Mouse (Mus musculus): Measurements from ENCODE around the gene Rps6ka5. TPM values are rescaled to one million over a fixed set of nuclear protein-coding genes. Genes with fewer than 3 reads are reported as not detected.
A peak's percentile ranks its signal among the peaks of the same experiment; 100 is the strongest.

Gene Rps6ka5
- polyA plus RNA-seq, 1 experiment from 2014 or later, result 1.6 TPM

DNA sequence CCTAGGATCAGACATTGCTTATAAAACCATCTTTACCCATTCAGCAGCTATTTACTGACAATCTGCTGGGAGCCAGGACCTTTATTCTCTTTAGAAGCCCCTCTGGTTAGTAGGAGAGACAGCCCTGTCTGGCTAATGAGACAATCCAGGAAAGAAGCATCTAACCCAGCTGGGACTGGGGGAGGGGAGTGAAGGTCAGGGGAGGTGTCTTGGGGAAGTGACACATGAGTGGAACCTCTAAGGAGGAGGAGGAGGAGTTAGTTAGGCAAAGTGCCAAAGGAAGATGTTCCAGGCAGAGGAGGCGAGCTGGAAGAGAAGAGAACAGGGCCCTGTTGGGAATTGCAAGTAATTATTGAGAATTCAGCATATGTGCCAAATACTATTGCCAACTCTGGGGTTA lies 26.9 kb upstream of the Rps6ka5 start:
- ATAC-seq (ENCODE audit: insufficient read depth), result no peak
- H3K4me2 ChIP-seq, result no peak overlapping the region
- no peaks in the 10 kb centered on the region for H3K27me3 ChIP-seq
- no peak overlapping the region for H3K9ac ChIP-seq
- no peaks in the 10 kb centered on the region for H3K9me3 ChIP-seq (replicated peaks)
- no peak overlapping the region for H3K27ac ChIP-seq (replicated peaks)
- no peaks in the 10 kb centered on the region for H3K36me3 ChIP-seq (replicated peaks)
- 56% methylated on average over 1 of the region's 1 CpGs for WGBS (ENCODE audit: insufficient replicate concordance)
- no peak overlapping the region for H3K4me3 ChIP-seq (replicated peaks)
- no peaks in the 10 kb centered on the region for H3K4me1 ChIP-seq (replicated peaks)

DNA sequence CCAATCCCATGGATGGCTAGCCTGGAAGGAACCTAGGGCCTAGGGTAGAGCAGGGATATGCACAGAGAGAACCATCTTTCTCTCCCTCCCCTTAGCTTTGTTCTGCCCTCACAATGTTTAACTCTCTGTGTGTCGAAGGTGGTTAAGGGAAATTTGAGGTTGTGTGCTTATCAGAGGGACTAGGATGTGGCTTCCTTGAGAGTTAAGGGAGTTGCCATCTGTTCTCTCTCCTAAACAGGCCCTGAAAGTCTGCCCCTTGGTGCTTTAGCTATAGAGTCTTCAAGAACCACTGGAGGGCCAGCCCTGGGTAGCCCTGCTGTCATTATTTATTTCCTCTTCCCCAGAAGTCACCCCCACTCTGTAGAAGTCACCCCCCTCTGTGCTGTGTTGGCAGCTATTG lies 26.2 kb upstream of the Rps6ka5 start:
- Histone ChIP-seq H3K4me1 (replicated peaks) (no peaks in the 10 kb centered on the region), H3K9me3 (replicated peaks) (no peaks in the 10 kb centered on the region), H3K4me2 (no peak overlapping the region), H3K4me3 (replicated peaks) (no peak overlapping the region), H3K27ac (replicated peaks) (no peak overlapping the region), H3K36me3 (replicated peaks) (no peaks in the 10 kb centered on the region), H3K9ac (no peak overlapping the region), H3K27me3 (no peaks in the 10 kb centered on the region)
- WGBS (ENCODE audit: insufficient replicate concordance), result 12% methylated on average over 1 of the region's 1 CpGs
- ATAC-seq (ENCODE audit: insufficient read depth), result no peak

DNA sequence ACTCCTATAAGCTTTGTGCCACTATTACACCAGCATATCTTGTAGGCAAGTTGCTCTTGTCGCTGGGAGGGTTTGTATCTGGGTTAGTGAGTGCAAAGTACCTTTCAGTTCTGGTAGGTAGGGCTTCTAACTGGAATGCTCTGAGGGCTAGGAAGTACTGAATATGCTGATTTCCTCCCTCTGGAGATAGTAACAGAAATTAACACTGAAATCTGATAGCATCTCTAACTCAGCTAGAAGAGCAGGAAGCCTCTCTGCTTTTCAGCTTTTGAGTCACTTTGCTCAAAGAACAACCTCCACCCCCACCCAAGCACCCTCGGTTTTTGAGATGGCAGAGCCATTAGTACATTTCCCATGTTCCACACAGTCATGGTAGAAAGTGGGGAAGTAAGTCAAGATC lies 15.7 kb upstream of the Rps6ka5 start:
- H3K36me3 ChIP-seq (replicated peaks), result no peaks in the 10 kb centered on the region
- 44% methylated on average over 2 of the region's 2 CpGs for whole genome bisulfite sequencing (ENCODE audit: insufficient replicate concordance)
- H3K4me1 ChIP-seq (replicated peaks), result no peaks in the 10 kb centered on the region
- H3K4me3 ChIP-seq (replicated peaks), result no peak overlapping the region
- no peaks in the 10 kb centered on the region for H3K27me3 ChIP-seq
- H3K9ac ChIP-seq, result no peak overlapping the region
- no peak overlapping the region for H3K27ac ChIP-seq (replicated peaks)
- ATAC-seq (ENCODE audit: insufficient read depth), result no peak
- no peaks in the 10 kb centered on the region for H3K9me3 ChIP-seq (replicated peaks)
- no peak overlapping the region for H3K4me2 ChIP-seq

DNA sequence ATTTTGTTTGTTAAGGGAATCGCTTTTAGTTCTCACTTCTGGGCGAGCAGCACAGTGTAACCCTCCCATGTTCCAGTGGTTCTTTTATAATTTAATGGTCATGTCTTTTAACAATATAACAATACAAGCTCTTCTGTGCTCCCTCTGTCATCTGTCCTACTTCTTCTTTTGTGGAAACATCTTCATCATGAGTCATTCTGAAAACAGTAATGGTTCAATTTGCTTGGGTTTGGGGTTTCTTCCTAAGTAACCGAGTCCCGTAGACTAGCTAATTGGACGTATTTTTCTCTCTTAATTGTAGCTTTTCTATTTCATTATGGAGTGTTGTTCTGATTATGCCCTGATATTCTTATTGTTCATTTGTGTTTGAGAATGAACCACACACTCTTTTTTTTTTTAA lies 13.5 kb upstream of the Rps6ka5 start:
- ATAC-seq (ENCODE audit: insufficient read depth), result no peak
- H3K27me3 ChIP-seq, result no peaks in the 10 kb centered on the region
- no peaks in the 10 kb centered on the region for H3K36me3 ChIP-seq (replicated peaks)
- H3K4me1 ChIP-seq (replicated peaks), result no peaks in the 10 kb centered on the region
- H3K9ac ChIP-seq, result no peak overlapping the region
- no peak overlapping the region for H3K4me2 ChIP-seq
- 64% methylated on average over 5 of the region's 5 CpGs for WGBS (ENCODE audit: insufficient replicate concordance)
- H3K4me3 ChIP-seq (replicated peaks), result no peak overlapping the region
- no peak overlapping the region for H3K27ac ChIP-seq (replicated peaks)
- H3K9me3 ChIP-seq (replicated peaks), result no peaks in the 10 kb centered on the region

- WGBS (ENCODE audit: insufficient replicate concordance), result 64% methylated on average over 4 of the region's 4 CpGs
- no peak for ATAC-seq (ENCODE audit: insufficient read depth)
- Histone ChIP-seq H3K4me1 (replicated peaks) (no peaks in the 10 kb centered on the region), H3K36me3 (replicated peaks) (no peaks in the 10 kb centered on the region), H3K27ac (replicated peaks) (no peak overlapping the region), H3K4me3 (replicated peaks) (no peak overlapping the region), H3K4me2 (no peak overlapping the region), H3K27me3 (no peaks in the 10 kb centered on the region), H3K9ac (no peak overlapping the region), H3K9me3 (replicated peaks) (no peaks in the 10 kb centered on the region)
Measured at GRCm38 (mm10) chr12:100739011-100739570, 12.3 kb upstream of the Rps6ka5 start.

DNA sequence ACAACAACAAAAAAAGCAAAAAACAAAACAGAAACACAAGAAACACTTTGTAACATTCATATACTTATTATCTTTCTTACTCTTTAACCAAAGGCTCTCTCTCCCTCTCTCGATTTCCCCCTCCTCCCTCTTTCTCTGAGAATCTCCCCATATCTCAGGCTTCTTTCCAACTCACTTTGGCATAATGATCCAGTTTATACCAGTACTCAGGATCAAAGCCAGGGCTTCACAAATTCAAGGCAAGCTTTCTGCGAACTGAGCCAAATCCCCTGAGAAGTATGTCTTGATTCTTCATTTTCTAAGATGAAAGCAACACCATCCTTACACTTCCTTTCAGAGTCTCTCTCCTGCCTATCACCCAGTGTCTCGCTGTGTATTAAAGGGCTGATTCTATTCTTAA lies 11.7 kb upstream of the Rps6ka5 start:
- H3K4me2 ChIP-seq, result no peak overlapping the region
- no peaks in the 10 kb centered on the region for H3K4me1 ChIP-seq (replicated peaks)
- no peaks in the 10 kb centered on the region for H3K9me3 ChIP-seq (replicated peaks)
- H3K27me3 ChIP-seq, result no peaks in the 10 kb centered on the region
- H3K36me3 ChIP-seq (replicated peaks), result no peaks in the 10 kb centered on the region
- no peak overlapping the region for H3K27ac ChIP-seq (replicated peaks)
- WGBS (ENCODE audit: insufficient replicate concordance), result 60% methylated on average over 3 of the region's 3 CpGs
- H3K9ac ChIP-seq, result no peak overlapping the region
- no peak for ATAC-seq (ENCODE audit: insufficient read depth)
- no peak overlapping the region for H3K4me3 ChIP-seq (replicated peaks)

DNA sequence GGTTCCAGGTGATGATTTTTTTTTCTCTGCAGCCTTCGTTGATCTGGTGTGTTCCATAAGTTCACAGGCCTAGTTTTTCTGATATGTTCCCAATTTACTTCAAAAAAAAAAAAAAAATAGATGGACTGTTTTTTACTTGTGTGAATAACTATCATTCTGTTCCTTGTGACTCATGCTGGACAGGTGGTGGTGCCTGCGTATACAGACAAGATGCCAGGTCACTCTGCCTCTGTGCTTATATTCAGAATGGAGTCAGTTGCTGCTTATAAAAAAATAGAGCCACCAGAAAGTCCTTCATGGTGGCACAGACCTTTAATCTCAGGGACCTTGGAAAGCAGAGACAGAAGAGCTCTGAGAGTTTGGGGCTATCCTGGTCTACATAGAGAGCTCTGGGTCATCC lies 8.8 kb upstream of the Rps6ka5 start:
- Histone ChIP-seq H3K4me3 (replicated peaks) (no peak overlapping the region), H3K4me1 (replicated peaks) (no peaks in the 10 kb centered on the region; the same call in 1 of the 2 replicates), H3K4me2 (no peak overlapping the region), H3K9me3 (replicated peaks) (no peaks in the 10 kb centered on the region), H3K36me3 (replicated peaks) (no peaks in the 10 kb centered on the region), H3K9ac (no peak overlapping the region), H3K27me3 (no peaks in the 10 kb centered on the region), H3K27ac (replicated peaks) (no peak overlapping the region)
- WGBS (ENCODE audit: insufficient replicate concordance), result 79% methylated on average over 2 of the region's 2 CpGs
- ATAC-seq (ENCODE audit: insufficient read depth), result no peak

- no peak overlapping the region for H3K4me3 ChIP-seq (replicated peaks)
- H3K27me3 ChIP-seq, result no peaks in the 10 kb centered on the region
- H3K9me3 ChIP-seq (replicated peaks), result no peaks in the 10 kb centered on the region
- no peak overlapping the region for H3K9ac ChIP-seq
- H3K36me3 ChIP-seq (replicated peaks), result no peaks in the 10 kb centered on the region
- H3K4me1 ChIP-seq (replicated peaks), result no peaks in the 10 kb centered on the region; the same call in 1 of the 2 replicates
- no peak overlapping the region for H3K27ac ChIP-seq (replicated peaks)
- no peak overlapping the region for H3K4me2 ChIP-seq
- no peak for ATAC-seq (ENCODE audit: insufficient read depth)
- 61% methylated on average over 5 of the region's 5 CpGs for WGBS (ENCODE audit: insufficient replicate concordance)
Measured at GRCm38 (mm10) chr12:100735156-100735555, 8.4 kb upstream of the Rps6ka5 start.

DNA sequence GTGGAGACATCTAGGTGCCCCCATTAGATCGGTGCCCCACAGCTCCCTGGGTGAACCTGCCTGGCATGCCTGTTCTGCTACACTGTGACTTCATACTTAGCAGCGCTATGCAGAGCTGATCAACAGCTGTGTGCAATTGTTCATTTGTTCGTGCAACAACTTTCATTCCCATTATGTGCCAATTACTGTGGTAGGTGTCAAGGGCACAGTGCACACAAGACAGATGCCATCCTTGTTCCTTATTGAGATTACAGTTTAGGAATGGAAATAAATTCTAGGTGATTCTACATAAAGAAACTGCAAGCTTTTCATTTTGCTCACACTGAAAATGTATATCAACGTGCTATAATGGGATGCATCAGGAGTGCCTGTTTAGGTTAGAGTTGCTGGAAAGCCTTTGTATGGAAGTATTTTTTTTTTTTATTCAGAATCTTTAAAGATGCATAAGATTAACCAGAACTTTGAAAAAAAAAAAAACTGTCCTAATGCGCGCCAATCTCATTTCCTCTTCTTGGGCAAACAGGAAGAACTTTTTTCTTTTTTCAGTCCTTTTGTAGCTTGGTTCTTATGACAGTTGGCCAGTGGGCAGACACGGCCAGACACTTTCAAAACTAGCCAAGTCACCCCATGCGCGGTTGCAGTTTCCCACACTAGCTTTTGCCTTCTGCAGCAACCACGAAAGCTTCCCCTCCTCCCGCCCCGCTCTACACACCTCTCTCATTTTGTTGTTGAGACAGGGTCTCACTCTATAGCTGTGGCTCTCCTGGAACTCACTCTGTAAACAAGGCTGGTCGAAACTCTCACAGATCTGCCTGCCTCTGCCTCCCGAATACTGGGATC lies 2.1 kb upstream of the Rps6ka5 start:
- Histone ChIP-seq H3K4me1 (replicated peaks) (peaks cover 19% of the 10 kb centered on the region), H3K4me2 (peak overlapping the region; percentile 44), H3K27me3 (no peaks in the 10 kb centered on the region), H3K27ac (replicated peaks) (no peak overlapping the region), H3K4me3 (replicated peaks) (no peak overlapping the region), H3K9me3 (replicated peaks) (no peaks in the 10 kb centered on the region), H3K36me3 (replicated peaks) (no peaks in the 10 kb centered on the region), H3K9ac (no peak overlapping the region)
- 17% methylated on average over 14 of the region's 14 CpGs for WGBS (ENCODE audit: insufficient replicate concordance)
- ATAC-seq (ENCODE audit: insufficient read depth), result no peak

DNA sequence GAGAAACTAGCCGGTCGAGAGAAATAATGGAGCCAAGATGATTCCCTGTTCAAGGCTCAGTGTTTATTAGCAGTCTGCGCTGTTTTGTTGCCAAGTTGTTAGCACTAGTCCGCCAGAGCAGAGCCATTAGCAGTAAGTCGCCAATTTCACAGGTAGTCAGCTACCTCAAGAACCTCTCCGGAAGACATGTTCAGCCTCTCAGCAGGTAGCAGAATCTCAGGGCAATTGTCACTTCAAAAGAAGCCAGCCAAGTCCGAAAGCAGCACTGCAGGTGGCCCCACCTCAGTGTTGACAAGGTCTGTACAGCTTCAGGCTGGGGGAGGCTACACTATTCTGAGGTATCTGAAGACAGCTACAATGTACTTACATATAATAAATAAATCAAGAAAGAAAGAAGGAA lies 1.1 kb upstream of the Rps6ka5 start:
- Histone ChIP-seq H3K4me3 (replicated peaks) (no peak overlapping the region), H3K4me2 (no peak overlapping the region), H3K27ac (replicated peaks) (no peak overlapping the region), H3K4me1 (replicated peaks) (peaks cover 29% of the 10 kb centered on the region), H3K27me3 (no peaks in the 10 kb centered on the region), H3K36me3 (replicated peaks) (no peaks in the 10 kb centered on the region), H3K9me3 (replicated peaks) (no peaks in the 10 kb centered on the region), H3K9ac (no peak overlapping the region)
- no peak for ATAC-seq (ENCODE audit: insufficient read depth)
- WGBS (ENCODE audit: insufficient replicate concordance), result 64% methylated on average over 7 of the region's 7 CpGs

DNA sequence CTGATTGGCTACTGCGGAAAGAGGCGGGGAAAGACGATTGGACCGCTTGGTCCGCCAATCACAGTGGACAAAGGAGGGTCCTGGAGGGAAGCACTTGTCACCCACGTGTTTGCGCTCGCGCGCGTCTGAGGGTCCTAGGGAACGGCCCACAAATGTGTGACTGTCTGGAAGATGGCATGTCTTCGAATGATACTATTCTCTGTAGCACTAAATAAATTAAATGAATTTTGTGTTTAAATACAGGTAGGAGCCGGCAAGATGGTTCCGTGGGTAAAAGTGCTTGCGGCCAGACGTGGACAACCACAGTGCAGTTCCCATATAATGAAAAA lies 1.4 kb downstream of the Rps6ka5 start:
- Histone ChIP-seq H3K4me3 (replicated peaks) (peak overlapping the region; percentile 82), H3K36me3 (replicated peaks) (no peaks in the 10 kb centered on the region), H3K27me3 (no peaks in the 10 kb centered on the region), H3K9me3 (replicated peaks) (no peaks in the 10 kb centered on the region), H3K9ac (no peak overlapping the region), H3K4me2 (peak overlapping the region; percentile 96), H3K27ac (replicated peaks) (no peak overlapping the region; the same call in 1 of the 2 replicates), H3K4me1 (replicated peaks) (peaks cover 32% of the 10 kb centered on the region)
- 7% methylated on average over 17 of the region's 17 CpGs for WGBS (ENCODE audit: insufficient replicate concordance)
- ATAC-seq (ENCODE audit: insufficient read depth), result no peak

Measured in liver, embryonic 15.5 days (tissue).